Mouse (Mus musculus) MEL (cell line): ENCODE results near the gene Nemp1.

ENCODE experiments used
- BHLHE40 ChIP-seq: IDR thresholded peaks from 2 replicates; pipeline ENCODE4 v1.6.1; 2012; ENCODE audit warnings: low read depth, mild to moderate bottlenecking, inconsistent platforms, low read length, improper control_type of control experiment, borderline replicate concordance
- CTCF ChIP-seq, 3 experiments: IDR thresholded peaks in 2 of 3; conservative IDR thresholded peaks in 1 of 3; 2 replicates each; pipeline ENCODE4 v1.5.1; 2011 to 2012; ENCODE audit warnings: low read length in 3 of 3, low read depth in 2 of 3, mild to moderate bottlenecking in 2 of 3, improper control_type of control experiment in 1 of 3, inconsistent platforms in 1 of 3, mixed read lengths in 1 of 3, moderate library complexity in 1 of 3; ENCODE audit not compliant: control insufficient read depth in 1 of 3, insufficient read depth in 1 of 3, poor library complexity in 1 of 3, severe bottlenecking in 1 of 3
- EP300 ChIP-seq, 2 experiments: IDR thresholded peaks; 2 replicates each; pipeline ENCODE4 v1.6.1; 2011; ENCODE audit warnings: improper control_type of control experiment in 2 of 2, low read length in 2 of 2, low read depth in 1 of 2, mild to moderate bottlenecking in 1 of 2
- GABPA ChIP-seq: IDR thresholded peaks from 2 replicates; pipeline ENCODE4 v1.6.1; 2012; ENCODE audit warnings: low read depth, mild to moderate bottlenecking, inconsistent platforms, low read length, improper control_type of control experiment, moderate library complexity
- POLR2A ChIP-seq, 2 experiments: IDR thresholded peaks; 2 replicates each; pipeline ENCODE4 v1.6.1; 2011 to 2012; ENCODE audit warnings: low read length in 2 of 2, mild to moderate bottlenecking in 2 of 2, control low read depth in 1 of 2, improper control_type of control experiment in 1 of 2, low read depth in 1 of 2, moderate library complexity in 1 of 2; ENCODE audit not compliant: control insufficient read depth in 1 of 2, insufficient read depth in 1 of 2, poor library complexity in 1 of 2
- RCOR1 ChIP-seq: IDR thresholded peaks from 2 replicates; pipeline ENCODE4 v1.6.1; 2012; ENCODE audit warnings: low read depth, mild to moderate bottlenecking, inconsistent platforms, low read length, improper control_type of control experiment
- USF2 ChIP-seq, 2 experiments: IDR thresholded peaks; 2 replicates each; pipeline ENCODE4 v1.6.1; 2011 to 2012; ENCODE audit warnings: improper control_type of control experiment in 2 of 2, low read length in 2 of 2, borderline replicate concordance in 1 of 2, inconsistent platforms in 1 of 2, low read depth in 1 of 2, mild to moderate bottlenecking in 1 of 2; ENCODE audit not compliant: insufficient read depth in 1 of 2

DNA sequence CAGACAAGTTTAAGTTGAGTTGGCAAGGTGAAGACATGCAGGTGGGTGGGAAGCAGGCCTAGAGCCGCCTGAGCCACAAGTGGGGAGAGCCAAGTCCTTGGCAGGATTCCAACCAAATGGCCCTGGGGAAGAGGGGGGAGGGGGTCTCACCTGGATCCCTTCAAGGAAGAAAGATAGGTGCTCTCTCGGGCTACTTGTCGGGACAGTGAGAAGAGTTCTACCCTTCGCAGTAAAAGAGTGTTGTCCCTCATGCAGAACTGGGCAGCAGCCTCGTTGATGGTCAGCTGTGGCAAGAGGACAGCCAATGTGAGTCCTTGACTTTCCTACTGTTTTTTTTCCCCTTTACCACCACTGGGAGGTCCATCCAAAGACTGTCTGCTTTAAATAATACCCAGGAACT, 3.1 kb upstream of the Nemp1 start:
- TF ChIP-seq CTCF (IDR thresholded peaks at IDR 0.05 in 2 of 3, conservative IDR thresholded peaks at IDR 0.05 in 1 of 3; ENCODE audit: control insufficient read depth in 1 of 3, insufficient read depth in 1 of 3, low read depth in 2 of 3, low read length in 3 of 3, poor library complexity in 1 of 3, severe bottlenecking in 1 of 3) (no peak), GABPA (no peak), EP300 (IDR thresholded peaks at IDR 0.05; ENCODE audit: low read depth in 1 of 2, low read length in 2 of 2) (no peak), USF2 (IDR thresholded peaks at IDR 0.05; ENCODE audit: borderline replicate concordance in 1 of 2, insufficient read depth in 1 of 2, low read depth in 1 of 2, low read length in 2 of 2) (no peak), BHLHE40 (no peak), POLR2A (IDR thresholded peaks at IDR 0.05; ENCODE audit: control insufficient read depth in 1 of 2, insufficient read depth in 1 of 2, low read depth in 1 of 2, low read length in 2 of 2, poor library complexity in 1 of 2) (no peak), RCOR1 (no peak)
